Mouse (Mus musculus): ENCODE data around the gene Tti1. TPM values are rescaled to one million over a fixed set of nuclear protein-coding genes. Genes with fewer than 3 reads are reported as not detected.

Tti1 gene
- polyA plus RNA-seq, 1 experiment from 2014 or later, result 8.1 TPM

DNA sequence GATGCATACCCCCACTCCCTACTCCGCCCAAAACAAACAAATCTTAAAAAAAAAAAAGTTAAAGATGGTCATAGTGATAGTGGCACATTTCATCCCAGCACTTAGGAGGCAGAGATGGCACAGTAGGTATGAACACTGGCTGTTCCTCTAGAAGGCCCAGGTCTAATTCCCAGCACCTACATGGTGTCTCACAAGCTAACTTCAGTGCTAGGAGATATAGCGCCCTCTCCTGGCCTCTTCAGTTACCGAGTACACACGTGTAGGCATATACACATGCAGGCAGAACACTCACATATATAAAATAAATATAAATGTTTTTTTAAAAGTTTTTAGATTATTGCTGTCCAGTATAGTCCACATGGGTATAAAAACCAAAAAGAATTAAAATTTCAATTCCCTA, 22.6 kb downstream of the Tti1 start:
- 95% methylated on average over 4 of the region's 4 CpGs for WGBS
- 0 out of 2 replicates have a peak, but pooled peaks cover 14% of the 10 kb centered on the region for H3K36me3 ChIP-seq (ENCODE audit: insufficient read depth, low read length)
- no peak overlapping the region for H3K27ac ChIP-seq (ENCODE audit: low read length)
- no peak overlapping the region for H3K4me2 ChIP-seq (replicated peaks; ENCODE audit: low read depth, low read length)
- TF ChIP-seq EP300 (IDR thresholded peaks at IDR 0.05) (no peak), CTCF (IDR thresholded peaks at IDR 0.05) (0 out of 2 replicates have a peak, but pooled peaks have one; percentile 15)
- no peak overlapping the region for H3K4me3 ChIP-seq (ENCODE audit: low read depth, low read length)
- no peaks in the 10 kb centered on the region for H3K4me1 ChIP-seq (ENCODE audit: insufficient read depth, low read depth, low read length)
- no peaks in the 10 kb centered on the region for H3K9me3 ChIP-seq (ENCODE audit: low read length)
- no peak for ATAC-seq
- no peaks in the 10 kb centered on the region for H3K27me3 ChIP-seq (replicated peaks; ENCODE audit: insufficient read depth, low read length)
- H3K9ac ChIP-seq (replicated peaks; ENCODE audit: low read depth), result no peak overlapping the region
- DNase-seq (ENCODE audit: low spot score), result no peak

DNA sequence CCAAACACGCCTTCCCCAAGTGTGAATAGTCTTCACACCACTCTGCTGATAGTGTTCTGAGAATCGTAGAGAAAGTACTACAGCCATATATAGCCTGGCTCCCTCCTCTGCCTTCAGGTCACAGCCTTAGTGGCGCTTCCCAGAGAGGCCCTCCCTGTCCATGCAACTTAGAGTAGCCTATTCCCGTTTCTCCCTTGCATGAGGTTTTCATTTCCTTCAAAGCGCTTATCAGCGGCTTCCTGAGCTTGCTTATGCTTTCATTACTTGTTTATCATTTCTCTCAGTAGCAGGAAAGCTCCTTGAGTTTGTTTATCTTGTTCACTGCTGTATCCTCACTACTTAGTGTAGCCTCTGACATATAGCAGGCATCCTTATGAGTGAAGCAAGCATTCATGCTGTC, 23.6 kb downstream of the Tti1 start:
- Histone ChIP-seq H3K4me2 (replicated peaks; ENCODE audit: low read depth, low read length) (no peak overlapping the region), H3K4me3 (ENCODE audit: low read depth, low read length) (no peak overlapping the region), H3K36me3 (ENCODE audit: insufficient read depth, low read length) (0 out of 2 replicates have a peak, but pooled peaks cover 14% of the 10 kb centered on the region), H3K9ac (replicated peaks; ENCODE audit: low read depth) (no peak overlapping the region), H3K4me1 (ENCODE audit: insufficient read depth, low read depth, low read length) (no peaks in the 10 kb centered on the region), H3K27ac (ENCODE audit: low read length) (no peak overlapping the region), H3K9me3 (ENCODE audit: low read length) (no peaks in the 10 kb centered on the region), H3K27me3 (replicated peaks; ENCODE audit: insufficient read depth, low read length) (no peaks in the 10 kb centered on the region)
- ATAC-seq (peak; percentile 87), DNase-seq (ENCODE audit: low spot score) (peak; percentile 65)
- 41% methylated on average over 6 of the region's 6 CpGs for WGBS
- TF ChIP-seq CTCF (IDR thresholded peaks at IDR 0.05) (no peak), EP300 (IDR thresholded peaks at IDR 0.05) (peak; percentile 94)

DNA sequence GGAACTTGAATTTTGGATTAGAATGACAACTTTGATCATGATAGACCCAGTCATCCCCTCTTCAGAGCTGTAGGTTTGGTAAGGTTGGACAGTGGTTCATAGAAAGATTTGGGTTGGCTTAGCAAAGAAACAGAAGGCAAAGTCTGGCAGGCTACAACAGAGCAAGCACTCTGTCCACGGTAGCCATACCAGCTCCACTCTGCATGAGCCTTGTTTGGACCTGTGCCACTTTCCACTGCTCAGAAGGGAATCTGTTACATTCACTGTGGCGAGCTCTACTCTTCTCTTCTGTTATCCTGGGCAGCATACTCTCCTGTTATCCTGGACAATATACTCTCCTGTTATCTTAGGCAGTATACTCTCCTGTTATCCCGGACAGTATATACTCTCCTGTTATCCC, 29.4 kb downstream of the Tti1 start:
- WGBS, result 68% methylated on average over 3 of the region's 3 CpGs
- Histone ChIP-seq H3K27ac (ENCODE audit: low read length) (no peak overlapping the region), H3K4me2 (replicated peaks; ENCODE audit: low read depth, low read length) (no peak overlapping the region), H3K9ac (replicated peaks; ENCODE audit: low read depth) (no peak overlapping the region), H3K4me3 (ENCODE audit: low read depth, low read length) (no peak overlapping the region), H3K36me3 (ENCODE audit: insufficient read depth, low read length) (no peaks in the 10 kb centered on the region; the same call in 1 of the 2 replicates), H3K4me1 (ENCODE audit: insufficient read depth, low read depth, low read length) (no peaks in the 10 kb centered on the region), H3K27me3 (replicated peaks; ENCODE audit: insufficient read depth, low read length) (no peaks in the 10 kb centered on the region), H3K9me3 (ENCODE audit: low read length) (no peaks in the 10 kb centered on the region)
- no peak for DNase-seq (ENCODE audit: low spot score)
- TF ChIP-seq EP300 (IDR thresholded peaks at IDR 0.05) (no peak), CTCF (IDR thresholded peaks at IDR 0.05) (no peak)
- ATAC-seq, result no peak

- peaks cover 7% of the 10 kb centered on the region for H3K36me3 ChIP-seq (ENCODE audit: insufficient read depth, low read length)
- no peak for TF ChIP-seq CTCF (IDR thresholded peaks at IDR 0.05)
- TF ChIP-seq EP300 (IDR thresholded peaks at IDR 0.05), result no peak
- H3K4me2 ChIP-seq (replicated peaks; ENCODE audit: low read depth, low read length), result no peak overlapping the region
- 92% methylated on average over 4 of the region's 4 CpGs for WGBS
- H3K4me3 ChIP-seq (ENCODE audit: low read depth, low read length), result no peak overlapping the region
- H3K27ac ChIP-seq (ENCODE audit: low read length), result no peak overlapping the region
- H3K27me3 ChIP-seq (replicated peaks; ENCODE audit: insufficient read depth, low read length), result no peaks in the 10 kb centered on the region
- ATAC-seq (no peak), DNase-seq (ENCODE audit: low spot score) (no peak)
- no peak overlapping the region for H3K9ac ChIP-seq (replicated peaks; ENCODE audit: low read depth)
- no peaks in the 10 kb centered on the region for H3K4me1 ChIP-seq (ENCODE audit: insufficient read depth, low read depth, low read length)
- no peaks in the 10 kb centered on the region for H3K9me3 ChIP-seq (ENCODE audit: low read length)
Observed at GRCm38 (mm10) chr2:157992501-157992900, 35.7 kb downstream of the Tti1 start.

DNA sequence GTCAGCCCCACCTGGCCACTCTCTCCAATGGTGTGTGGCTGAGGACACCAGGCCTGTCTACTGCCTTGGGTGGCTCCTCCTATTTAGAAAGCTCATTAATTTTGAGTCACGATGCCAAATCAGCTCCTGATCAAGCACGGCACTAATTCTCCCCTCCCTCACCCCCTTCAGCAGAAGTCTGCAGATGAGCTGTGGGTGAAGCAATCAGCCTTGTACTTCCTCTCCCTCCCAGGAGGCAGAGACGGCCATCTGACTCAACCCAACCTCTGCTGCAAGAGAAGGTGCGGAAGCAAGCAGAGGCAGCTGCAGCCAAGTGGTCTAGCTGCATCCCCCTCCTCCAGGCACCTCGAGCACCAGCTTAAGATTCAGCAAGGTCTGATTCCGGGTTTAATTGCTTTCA, 37.2 kb downstream of the Tti1 start:
- H3K9me3 ChIP-seq (ENCODE audit: low read length), result no peaks in the 10 kb centered on the region
- no peaks in the 10 kb centered on the region for H3K4me1 ChIP-seq (ENCODE audit: insufficient read depth, low read depth, low read length)
- 60% methylated on average over 6 of the region's 6 CpGs for WGBS
- DNase-seq (ENCODE audit: low spot score), result no peak
- no peak overlapping the region for H3K9ac ChIP-seq (replicated peaks; ENCODE audit: low read depth)
- no peak for ATAC-seq
- no peak overlapping the region for H3K4me2 ChIP-seq (replicated peaks; ENCODE audit: low read depth, low read length)
- H3K36me3 ChIP-seq (ENCODE audit: insufficient read depth, low read length), result peaks cover 7% of the 10 kb centered on the region
- no peak overlapping the region for H3K4me3 ChIP-seq (ENCODE audit: low read depth, low read length)
- H3K27ac ChIP-seq (ENCODE audit: low read length), result no peak overlapping the region
- TF ChIP-seq CTCF (IDR thresholded peaks at IDR 0.05), result no peak
- TF ChIP-seq EP300 (IDR thresholded peaks at IDR 0.05), result no peak
- no peaks in the 10 kb centered on the region for H3K27me3 ChIP-seq (replicated peaks; ENCODE audit: insufficient read depth, low read length)

GRCm38 (mm10) chr2:157989946-157990345, 38.3 kb downstream of the Tti1 start:
- DNase-seq (ENCODE audit: low spot score) (peak; percentile 12), ATAC-seq (no peak)
- TF ChIP-seq EP300 (IDR thresholded peaks at IDR 0.05) (no peak), CTCF (IDR thresholded peaks at IDR 0.05) (peak; percentile 68)
- Histone ChIP-seq H3K4me3 (ENCODE audit: low read depth, low read length) (no peak overlapping the region), H3K4me1 (ENCODE audit: insufficient read depth, low read depth, low read length) (no peaks in the 10 kb centered on the region), H3K4me2 (replicated peaks; ENCODE audit: low read depth, low read length) (no peak overlapping the region), H3K27ac (ENCODE audit: low read length) (no peak overlapping the region), H3K9ac (replicated peaks; ENCODE audit: low read depth) (no peak overlapping the region), H3K9me3 (ENCODE audit: low read length) (no peaks in the 10 kb centered on the region), H3K27me3 (replicated peaks; ENCODE audit: insufficient read depth, low read length) (no peaks in the 10 kb centered on the region), H3K36me3 (ENCODE audit: insufficient read depth, low read length) (peaks cover 7% of the 10 kb centered on the region)
- 89% methylated on average over 2 of the region's 2 CpGs for WGBS

Measured in lung, postnatal 0 days (tissue).